Mouse (Mus musculus): ENCODE data around the gene Cfap97d1. TPM values are rescaled to one million over a fixed set of nuclear protein-coding genes. Genes with fewer than 3 reads are reported as not detected.

The Cfap97d1 gene
- total RNA-seq (2017), result not detected in 2 replicates

GRCm38 (mm10) chr11:101984054-101985025, at the start of gene Cfap97d1:
TSS of gene Cfap97d1 (plus strand) at chr11:101984279.
- peak; percentile 64 to 67 for ATAC-seq (replicated peaks in 1 of 2; ENCODE audit: insufficient read depth in 1 of 2, low FRiP score in 2 of 2, low TSS enrichment in 1 of 2, low read depth in 1 of 2, poor library complexity in 2 of 2, severe bottlenecking in 2 of 2)

DNA sequence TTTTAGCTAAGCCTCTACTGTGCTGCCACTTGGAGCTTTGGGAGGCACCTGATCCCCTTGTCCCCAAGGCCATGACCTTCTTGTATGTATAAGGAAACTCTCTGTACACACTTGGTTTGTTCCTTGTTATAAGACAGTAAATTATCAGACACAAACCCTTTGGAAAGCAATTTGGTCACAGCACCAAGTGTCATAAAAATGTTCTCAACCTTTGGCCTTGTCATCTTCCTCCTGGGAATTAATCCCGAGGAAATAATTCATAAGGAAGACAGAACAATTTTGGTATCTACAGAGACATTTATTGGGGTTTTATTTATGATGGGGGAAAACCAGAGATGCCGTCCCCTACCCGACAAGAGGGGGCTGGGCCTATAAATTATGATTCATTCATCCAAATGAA, 48.3 kb upstream of the Cfap97d1 start:
- ATAC-seq (replicated peaks in 1 of 2; ENCODE audit: insufficient read depth in 1 of 2, low FRiP score in 2 of 2, low TSS enrichment in 1 of 2, low read depth in 1 of 2, poor library complexity in 2 of 2, severe bottlenecking in 2 of 2), result no peak

DNA sequence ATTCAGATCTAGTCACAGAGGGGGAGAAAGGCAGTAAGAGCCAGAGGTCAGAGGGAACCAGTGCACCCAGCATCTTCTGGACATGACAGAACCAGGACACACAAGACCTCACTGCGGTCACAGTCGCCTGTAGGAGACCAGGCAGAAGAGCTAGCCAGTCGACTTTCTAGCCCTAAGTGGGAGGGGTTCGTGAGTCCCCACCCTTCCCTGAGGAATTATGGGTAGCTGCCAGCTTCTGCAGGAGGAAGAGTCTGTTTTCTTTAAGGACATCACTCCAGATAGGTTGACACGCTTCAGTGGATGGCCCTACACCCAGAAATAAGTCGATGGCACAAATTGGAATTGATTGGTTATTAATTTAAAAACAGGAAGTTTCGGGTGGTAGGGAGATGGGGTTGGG, 47.7 kb upstream of the Cfap97d1 start:
- no peak for ATAC-seq (replicated peaks in 1 of 2; ENCODE audit: insufficient read depth in 1 of 2, low FRiP score in 2 of 2, low TSS enrichment in 1 of 2, low read depth in 1 of 2, poor library complexity in 2 of 2, severe bottlenecking in 2 of 2)

DNA sequence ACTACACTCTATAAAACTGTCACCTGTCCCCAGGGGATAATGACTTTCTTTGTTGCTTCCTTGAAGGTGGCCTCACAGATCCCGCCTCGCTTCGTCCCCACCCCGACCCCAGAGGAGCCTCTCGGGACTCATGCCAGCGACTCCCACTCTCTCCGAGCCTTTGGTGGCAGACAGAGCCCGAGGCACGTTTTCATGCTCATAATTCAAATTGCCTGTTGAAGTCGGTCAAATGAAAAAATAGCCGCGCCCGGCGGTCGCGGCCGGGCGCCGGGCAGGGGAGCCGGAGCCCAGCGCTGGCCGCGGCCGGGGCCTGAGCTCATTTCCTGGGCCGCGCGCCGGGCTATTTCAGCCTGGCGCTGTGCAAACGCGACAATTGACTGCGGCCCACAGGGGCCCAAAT, 47.0 kb upstream of the Cfap97d1 start:
- ATAC-seq (replicated peaks in 1 of 2; ENCODE audit: insufficient read depth in 1 of 2, low FRiP score in 2 of 2, low TSS enrichment in 1 of 2, low read depth in 1 of 2, poor library complexity in 2 of 2, severe bottlenecking in 2 of 2), result no peak

- ATAC-seq (replicated peaks in 1 of 2; ENCODE audit: insufficient read depth in 1 of 2, low FRiP score in 2 of 2, low TSS enrichment in 1 of 2, low read depth in 1 of 2, poor library complexity in 2 of 2, severe bottlenecking in 2 of 2), result no peak
Observed at GRCm38 (mm10) chr11:101943055-101943454, 41.0 kb upstream of the Cfap97d1 start.

- ATAC-seq (replicated peaks in 1 of 2; ENCODE audit: insufficient read depth in 1 of 2, low FRiP score in 2 of 2, low TSS enrichment in 1 of 2, low read depth in 1 of 2, poor library complexity in 2 of 2, severe bottlenecking in 2 of 2), result no peak
Observed at GRCm38 (mm10) chr11:101946525-101946924, 37.6 kb upstream of the Cfap97d1 start.

GRCm38 (mm10) chr11:101950021-101950420, 34.1 kb upstream of the Cfap97d1 start:
- no peak for ATAC-seq (replicated peaks in 1 of 2; ENCODE audit: insufficient read depth in 1 of 2, low FRiP score in 2 of 2, low TSS enrichment in 1 of 2, low read depth in 1 of 2, poor library complexity in 2 of 2, severe bottlenecking in 2 of 2)

DNA sequence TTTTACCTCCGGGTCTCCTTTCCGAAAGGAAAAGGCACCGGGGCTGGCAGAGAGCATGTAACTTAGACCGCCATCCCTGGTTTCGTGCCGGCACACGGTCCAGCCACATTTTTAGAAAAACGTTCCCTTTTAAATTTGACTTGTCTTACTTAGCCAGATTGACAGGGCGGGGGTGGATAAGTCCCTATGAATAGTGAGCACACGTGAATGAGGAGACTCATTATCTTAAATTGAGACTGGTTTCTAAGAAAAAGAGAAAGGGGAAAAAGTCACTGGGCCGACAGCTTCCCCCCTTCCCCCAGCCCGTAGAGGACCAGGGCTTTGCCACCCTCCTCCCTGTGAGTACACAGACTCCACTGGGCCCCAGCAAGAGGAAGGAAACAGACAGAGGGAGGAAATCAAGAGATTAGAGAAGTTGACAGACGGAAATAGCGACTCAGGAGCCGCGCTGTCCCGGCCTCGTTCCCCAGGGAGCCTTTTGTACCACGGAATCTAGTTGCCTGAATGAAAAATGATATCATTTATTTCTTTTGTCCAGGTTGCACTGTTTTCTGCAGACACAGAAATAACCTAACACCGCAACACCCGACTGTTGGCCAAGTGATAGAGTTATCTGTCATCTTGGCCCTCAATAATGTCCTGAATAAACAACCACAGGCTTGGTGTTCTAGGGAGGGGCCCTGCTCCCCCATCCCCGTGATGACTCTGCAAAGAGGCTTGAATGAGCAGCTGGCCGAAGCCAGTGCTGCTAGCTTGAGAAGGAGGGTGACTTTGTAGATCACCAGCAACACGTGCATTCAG, 31.3 kb upstream of the Cfap97d1 start:
- ATAC-seq (replicated peaks in 1 of 2; ENCODE audit: insufficient read depth in 1 of 2, low FRiP score in 2 of 2, low TSS enrichment in 1 of 2, low read depth in 1 of 2, poor library complexity in 2 of 2, severe bottlenecking in 2 of 2), result peak; percentile 88 to 96

GRCm38 (mm10) chr11:101953441-101953840, 30.6 kb upstream of the Cfap97d1 start:
- ATAC-seq (replicated peaks in 1 of 2; ENCODE audit: insufficient read depth in 1 of 2, low FRiP score in 2 of 2, low TSS enrichment in 1 of 2, low read depth in 1 of 2, poor library complexity in 2 of 2, severe bottlenecking in 2 of 2), result no peak

DNA sequence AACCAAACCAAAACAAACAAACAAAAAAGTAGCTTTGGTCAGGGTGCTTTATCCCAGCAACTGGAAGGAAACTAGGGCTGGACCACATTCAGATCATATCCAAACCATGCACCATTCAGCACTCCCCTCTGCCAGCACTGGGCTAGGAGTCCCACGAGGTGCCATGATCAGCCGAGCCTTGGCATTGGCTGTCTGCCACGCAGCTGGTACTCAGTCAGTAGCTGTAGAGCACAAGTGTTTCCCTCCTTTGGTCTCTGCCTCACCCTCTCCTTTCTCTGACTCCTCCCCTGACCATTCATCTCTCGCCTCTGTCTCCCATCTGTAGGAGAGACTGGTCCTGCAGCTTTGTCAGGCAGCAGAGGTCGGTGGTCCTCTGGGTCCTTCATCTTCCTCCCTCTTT, 26.6 kb upstream of the Cfap97d1 start:
- no peak for ATAC-seq (replicated peaks in 1 of 2; ENCODE audit: insufficient read depth in 1 of 2, low FRiP score in 2 of 2, low TSS enrichment in 1 of 2, low read depth in 1 of 2, poor library complexity in 2 of 2, severe bottlenecking in 2 of 2)

- ATAC-seq (replicated peaks in 1 of 2; ENCODE audit: insufficient read depth in 1 of 2, low FRiP score in 2 of 2, low TSS enrichment in 1 of 2, low read depth in 1 of 2, poor library complexity in 2 of 2, severe bottlenecking in 2 of 2), result no peak
Observed at GRCm38 (mm10) chr11:101963043-101963442, 21.0 kb upstream of the Cfap97d1 start.

GRCm38 (mm10) chr11:101963473-101964291, 20.4 kb upstream of the Cfap97d1 start:
- ATAC-seq (replicated peaks in 1 of 2; ENCODE audit: insufficient read depth in 1 of 2, low FRiP score in 2 of 2, low TSS enrichment in 1 of 2, low read depth in 1 of 2, poor library complexity in 2 of 2, severe bottlenecking in 2 of 2), result no peak

DNA sequence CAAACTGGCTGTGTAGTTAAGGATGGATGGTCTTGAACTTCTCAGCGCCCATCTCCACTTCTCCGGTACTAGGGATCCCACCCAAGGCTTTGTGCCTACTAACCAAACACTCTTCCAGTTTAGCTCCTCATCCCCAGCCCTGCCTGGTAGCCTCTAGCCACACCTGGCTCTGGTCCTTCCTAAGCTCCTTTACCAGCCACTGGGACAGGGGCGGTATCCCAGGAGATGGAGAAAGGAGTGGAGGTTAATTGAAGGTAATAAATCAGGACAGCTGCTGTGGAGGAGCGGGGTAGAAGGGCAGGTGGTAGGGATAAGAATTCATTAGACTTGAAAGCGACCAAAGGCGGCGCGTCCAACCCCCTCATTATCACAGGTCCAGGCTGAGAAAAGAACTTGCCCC, 19.4 kb upstream of the Cfap97d1 start:
- ATAC-seq (replicated peaks in 1 of 2; ENCODE audit: insufficient read depth in 1 of 2, low FRiP score in 2 of 2, low TSS enrichment in 1 of 2, low read depth in 1 of 2, poor library complexity in 2 of 2, severe bottlenecking in 2 of 2), result no peak

DNA sequence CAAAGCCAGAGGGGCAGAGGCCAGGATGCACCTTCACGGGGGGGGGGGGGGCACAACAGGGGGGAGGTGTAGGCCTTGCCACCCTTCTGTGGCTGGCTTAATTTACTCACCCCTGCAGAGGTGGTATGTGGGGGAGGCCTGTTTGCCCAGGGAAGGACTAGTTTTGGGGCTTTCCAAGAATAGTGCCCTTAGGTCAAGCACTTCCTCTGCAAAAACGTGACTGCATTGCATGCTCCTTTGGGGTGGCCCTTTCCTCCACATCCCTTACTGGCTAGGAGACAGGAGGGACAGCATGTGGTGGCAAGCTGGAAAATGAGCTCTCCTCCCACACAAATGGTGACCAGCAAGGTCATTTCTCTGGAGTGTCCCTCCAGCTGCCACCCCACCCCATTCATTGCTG, 18.5 kb upstream of the Cfap97d1 start:
- no peak for ATAC-seq (replicated peaks in 1 of 2; ENCODE audit: insufficient read depth in 1 of 2, low FRiP score in 2 of 2, low TSS enrichment in 1 of 2, low read depth in 1 of 2, poor library complexity in 2 of 2, severe bottlenecking in 2 of 2)

DNA sequence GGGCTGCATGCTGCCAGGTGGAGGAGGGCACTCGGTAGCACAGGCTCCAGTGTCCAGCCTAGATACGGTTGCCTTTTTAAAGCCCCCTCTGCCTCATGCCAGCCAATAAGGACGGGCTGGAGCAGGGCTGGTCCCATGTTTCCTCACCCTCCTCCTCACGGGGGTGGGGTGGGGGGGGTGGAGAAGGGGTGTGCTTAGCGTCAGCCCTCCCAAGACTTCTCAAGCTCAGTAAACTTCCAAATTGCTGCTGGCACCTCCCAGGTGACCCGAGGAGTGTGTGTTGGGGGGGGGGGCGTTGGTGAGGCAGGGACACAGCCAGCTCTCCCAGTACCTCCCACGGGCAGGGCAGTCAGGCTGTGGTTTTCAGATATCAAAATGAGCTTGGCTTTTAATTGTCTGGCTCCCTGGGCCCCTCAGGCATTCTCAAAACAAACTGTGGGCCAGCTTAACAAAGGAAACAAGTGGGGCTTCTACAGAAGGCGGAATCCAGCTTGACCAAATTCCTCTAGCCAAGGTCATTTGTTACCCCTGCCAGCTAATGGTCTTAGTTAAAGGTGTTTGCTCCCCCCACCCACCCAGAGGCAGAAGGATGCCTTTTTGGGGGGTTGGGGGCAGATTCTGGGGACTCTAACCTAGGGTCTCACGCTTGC, 17.0 kb upstream of the Cfap97d1 start, which contains the start of gene Sost:
Gene Sost, minus strand, starts transcription at position 51 of the 650 bp plus-strand sequence.
- no peak for ATAC-seq (replicated peaks in 1 of 2; ENCODE audit: insufficient read depth in 1 of 2, low FRiP score in 2 of 2, low TSS enrichment in 1 of 2, low read depth in 1 of 2, poor library complexity in 2 of 2, severe bottlenecking in 2 of 2)

- no peak for ATAC-seq (replicated peaks in 1 of 2; ENCODE audit: insufficient read depth in 1 of 2, low FRiP score in 2 of 2, low TSS enrichment in 1 of 2, low read depth in 1 of 2, poor library complexity in 2 of 2, severe bottlenecking in 2 of 2)
Observed at GRCm38 (mm10) chr11:101968311-101968710, 15.8 kb upstream of the Cfap97d1 start.

GRCm38 (mm10) chr11:101968791-101969190, 15.3 kb upstream of the Cfap97d1 start:
- ATAC-seq (replicated peaks in 1 of 2; ENCODE audit: insufficient read depth in 1 of 2, low FRiP score in 2 of 2, low TSS enrichment in 1 of 2, low read depth in 1 of 2, poor library complexity in 2 of 2, severe bottlenecking in 2 of 2), result peak; percentile 77 to 78

All from hematopoietic stem cell, adult 5-6 weeks (primary cell).